ENCODE assay signal across 25 mouse cellular contexts in the genomic region with DNA sequence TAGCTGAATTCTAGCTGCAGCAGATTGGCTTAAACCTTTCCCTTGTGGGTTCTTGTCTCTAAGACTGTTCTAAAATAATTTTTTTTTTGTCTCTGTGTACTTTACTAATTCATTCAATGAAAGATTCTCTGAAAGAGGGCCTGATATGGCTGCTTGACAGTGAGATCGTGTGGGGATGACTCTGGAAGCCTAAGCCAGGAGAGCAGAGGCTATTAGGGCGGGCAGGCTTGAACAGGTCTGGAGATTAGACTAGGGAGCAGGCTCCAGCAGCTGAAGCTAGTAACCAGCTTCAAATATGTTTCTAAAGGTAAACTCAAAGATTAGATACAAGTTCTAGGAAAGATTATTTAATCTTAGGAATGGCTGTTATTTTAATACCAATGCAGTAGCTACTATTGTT.
"Had no signal": no experiment of that assay in that cellular context is flagged by ENCODE, and none has a peak within 500 bp of the region (broad histone marks: within the 10 kb centered on the region; RNA-seq: fewer than 3 reads in every experiment).

No protein-coding gene starts in this region.

- DNase-seq: gastrocnemius, adult 2 months; gastrocnemius, postnatal 10 days; gastrocnemius, postnatal 25 days; heart, adult 18-20 months; heart, postnatal 10 days; heart, postnatal 4 days; kidney, adult 18-20 months; kidney, adult 8-10 months; kidney, postnatal 10 days; kidney, postnatal 25 days; kidney, postnatal 4 days had no signal

- H3K9me3 ChIP-seq: heart, embryonic 10.5 days; heart, embryonic 12.5 days; hindbrain, embryonic 10.5 days; hindbrain, embryonic 12.5 days; intestine, embryonic 15.5 days; limb, embryonic 13.5 days; limb, embryonic 15.5 days; liver, embryonic 12.5 days had no signal

- H3K36me3 ChIP-seq: heart, embryonic 10.5 days; heart, embryonic 12.5 days; hindbrain, embryonic 10.5 days; hindbrain, embryonic 12.5 days; intestine, embryonic 15.5 days; limb, embryonic 13.5 days; limb, embryonic 15.5 days; liver, embryonic 12.5 days had no signal

- H3K4me3 ChIP-seq: gastrocnemius, adult 2 months; heart, embryonic 10.5 days; heart, embryonic 12.5 days; hindbrain, embryonic 10.5 days; hindbrain, embryonic 12.5 days; intestine, embryonic 15.5 days; layer of hippocampus, adult 2 months; limb, embryonic 13.5 days; limb, embryonic 15.5 days; liver, embryonic 12.5 days had no signal

- H3K4me2 ChIP-seq: heart, embryonic 12.5 days; hindbrain, embryonic 12.5 days; hindbrain, embryonic 14.5 days; intestine, embryonic 15.5 days; limb, embryonic 13.5 days; limb, embryonic 15.5 days; liver, embryonic 12.5 days had no signal

- H3K27ac ChIP-seq: gastrocnemius, adult 2 months; heart, embryonic 10.5 days; hindbrain, embryonic 10.5 days; hindbrain, embryonic 12.5 days; hindbrain, embryonic 14.5 days; intestine, embryonic 15.5 days; layer of hippocampus, adult 2 months; limb, embryonic 13.5 days; limb, embryonic 15.5 days; liver, embryonic 12.5 days; liver, embryonic 14.5 days had no signal

- H3K27me3 ChIP-seq: intestine, embryonic 15.5 days; liver, embryonic 12.5 days had no signal

- H3K4me1 ChIP-seq: heart, embryonic 10.5 days; heart, embryonic 12.5 days; hindbrain, embryonic 10.5 days; hindbrain, embryonic 12.5 days; intestine, embryonic 15.5 days; limb, embryonic 15.5 days; liver, embryonic 12.5 days had no signal

- H3K9ac ChIP-seq: heart, embryonic 12.5 days; hindbrain, embryonic 12.5 days; hindbrain, embryonic 14.5 days; intestine, embryonic 15.5 days; limb, embryonic 13.5 days; limb, embryonic 15.5 days; liver, embryonic 12.5 days; liver, embryonic 14.5 days had no signal

- ATAC-seq: hindbrain, embryonic 16.5 days; inflammation-experienced regulatory T-cells, adult 6 months; intestine, embryonic 15.5 days; intestine, postnatal 0 days; liver, embryonic 12.5 days had no signal
